Mouse (Mus musculus) urinary bladder, postnatal 4 days (tissue): Measurements from ENCODE around the gene Bckdk.
A peak's percentile ranks its signal among the peaks of the same experiment; 100 is the strongest.
"Not testable (repeated sequence)": the region's sequence is repeated elsewhere in the genome, so short reads cannot be mapped to it uniquely, and the experiment has no call there.

Source experiments
- DNase-seq, 2 experiments: peaks; one replicate each; pipeline ENCODE4 v3.0.0; 2021 to 2022; ENCODE audit warnings: low spot score in 2 of 2

Bckdk gene

DNA sequence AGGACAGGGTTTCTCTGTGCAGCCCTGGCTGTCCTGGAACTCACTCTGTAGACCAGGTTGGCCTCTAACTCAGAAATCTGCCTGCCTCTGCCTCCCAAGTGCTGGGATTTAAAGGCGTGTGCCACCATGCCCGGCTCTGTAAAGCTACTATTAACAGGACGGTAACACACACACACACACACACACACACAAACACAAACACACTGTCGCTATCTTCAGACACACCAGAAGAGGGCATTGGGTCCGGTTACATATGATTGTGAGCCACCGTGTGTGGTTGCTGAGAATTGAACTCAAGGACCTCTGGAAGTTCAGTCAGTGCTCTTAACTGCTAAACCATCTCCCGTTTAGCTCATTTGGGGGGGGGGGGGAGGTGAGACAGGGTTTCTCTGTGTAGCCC lies 8.0 kb upstream of the Bckdk start:
- DNase-seq, result not testable (repeated sequence)

DNA sequence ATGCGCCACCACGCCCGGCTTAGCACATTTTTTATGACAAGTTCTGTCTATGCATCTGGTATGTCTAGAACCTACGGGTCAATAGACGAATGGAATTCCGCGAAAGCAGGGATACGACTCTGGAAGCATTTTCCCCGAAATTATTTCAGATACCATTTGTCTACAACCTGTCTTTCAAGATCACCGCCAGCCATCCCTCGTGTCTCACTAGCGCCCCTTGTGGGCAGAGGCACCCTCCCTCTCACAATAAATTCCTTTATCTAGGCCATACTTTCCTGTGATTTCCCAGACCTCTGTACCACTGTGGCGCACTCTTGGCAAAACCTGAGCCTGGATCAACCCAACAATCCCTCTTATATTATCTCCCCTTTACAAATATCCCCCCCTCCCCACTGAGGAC lies 7.5 kb upstream of the Bckdk start:
- no peak for DNase-seq

DNA sequence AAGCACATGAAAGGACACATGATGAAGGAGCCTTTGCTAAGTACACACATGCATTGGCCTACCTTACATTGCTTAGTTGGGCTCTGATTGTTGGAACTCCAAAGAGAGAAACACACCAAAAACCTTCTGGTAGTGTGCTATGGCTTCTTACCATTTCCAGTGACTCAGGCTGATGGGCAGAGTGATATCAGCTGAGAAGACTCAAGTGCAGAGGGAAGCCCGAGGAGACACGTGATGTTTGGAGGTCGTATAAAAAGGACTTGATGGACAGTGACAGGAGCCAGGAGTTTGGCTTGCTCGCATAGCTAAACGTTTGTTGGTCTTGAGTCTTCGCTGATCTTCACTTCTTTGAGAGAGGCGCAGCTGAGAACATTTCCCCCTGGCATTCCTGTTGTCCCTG lies 6.3 kb upstream of the Bckdk start:
- DNase-seq, result no peak

DNA sequence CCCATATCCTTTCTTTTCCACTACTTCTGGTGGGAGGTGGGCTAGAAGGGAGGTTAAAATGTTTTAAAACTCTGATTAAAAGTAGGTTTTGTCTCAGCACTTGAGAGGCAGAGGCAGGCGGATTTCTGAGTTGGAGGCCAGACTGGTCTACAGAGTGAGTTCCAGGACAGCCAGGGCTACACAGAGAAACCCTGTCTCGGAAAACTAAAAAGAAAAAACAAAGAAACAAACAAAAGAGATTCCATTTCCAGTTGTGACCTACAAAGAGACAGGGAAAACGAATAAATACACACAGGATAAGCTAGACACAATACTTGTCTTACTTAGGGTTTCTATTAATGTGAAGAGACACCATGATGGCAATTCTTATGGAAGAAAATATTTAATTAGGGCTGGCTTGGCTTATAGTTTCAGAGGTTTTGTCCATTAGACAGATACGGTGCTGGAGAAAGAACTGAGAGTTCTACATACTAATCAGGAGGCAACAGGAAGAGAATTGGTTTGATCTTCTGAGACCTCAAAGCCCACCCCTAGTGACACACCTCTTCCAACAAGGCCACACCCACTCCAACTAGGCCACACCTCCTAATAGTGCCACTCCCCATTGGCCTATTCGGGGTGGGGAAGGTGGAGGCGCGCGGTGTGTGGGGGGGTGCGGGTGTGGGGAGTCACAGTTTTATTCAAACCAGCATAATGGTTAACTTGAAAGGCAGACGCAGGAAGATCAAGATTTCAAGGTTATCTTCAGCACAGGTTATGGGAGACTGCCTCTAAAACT lies 5.5 kb upstream of the Bckdk start:
- DNase-seq, result no peak

DNA sequence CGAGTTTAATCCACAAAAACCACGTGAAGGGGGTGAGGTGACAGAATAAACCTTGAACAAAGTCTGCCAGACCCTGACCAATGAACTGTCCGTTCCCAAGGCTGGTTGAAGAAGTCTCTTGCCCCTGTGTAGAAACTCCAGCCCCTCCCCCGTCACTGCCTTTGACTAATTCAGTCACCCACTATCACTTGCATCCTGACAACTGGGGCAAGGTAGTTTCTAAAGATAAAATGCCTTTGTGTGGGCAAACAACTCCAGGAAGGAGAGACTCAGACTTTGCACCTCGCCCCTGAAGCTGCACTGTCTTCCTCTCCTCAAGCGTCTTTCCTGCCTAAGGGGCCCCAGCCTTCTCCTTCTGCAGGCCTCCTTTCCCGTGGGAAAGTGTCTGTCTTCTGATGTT lies 3.9 kb upstream of the Bckdk start:
- no peak for DNase-seq

DNA sequence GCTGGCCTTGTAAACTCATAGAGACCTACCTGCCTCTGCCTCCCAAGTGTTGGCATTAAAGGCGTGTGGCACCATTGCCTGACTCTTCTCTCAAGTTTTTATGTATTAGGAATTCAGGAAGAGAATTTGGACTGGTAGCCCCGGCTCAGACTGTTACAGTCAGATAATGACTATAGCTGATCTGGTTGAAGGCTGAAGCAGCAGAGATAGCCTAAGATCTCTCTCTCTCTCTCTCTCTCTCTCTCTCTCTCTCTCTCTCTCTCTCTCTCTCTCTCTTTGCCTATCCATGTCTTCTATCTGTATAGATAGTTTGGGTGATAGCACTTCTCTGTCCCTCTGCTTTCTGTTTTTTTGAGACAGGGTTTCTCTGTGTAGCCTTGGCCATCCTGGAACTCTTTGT lies 2.1 kb upstream of the Bckdk start:
- DNase-seq, result no peak

DNA sequence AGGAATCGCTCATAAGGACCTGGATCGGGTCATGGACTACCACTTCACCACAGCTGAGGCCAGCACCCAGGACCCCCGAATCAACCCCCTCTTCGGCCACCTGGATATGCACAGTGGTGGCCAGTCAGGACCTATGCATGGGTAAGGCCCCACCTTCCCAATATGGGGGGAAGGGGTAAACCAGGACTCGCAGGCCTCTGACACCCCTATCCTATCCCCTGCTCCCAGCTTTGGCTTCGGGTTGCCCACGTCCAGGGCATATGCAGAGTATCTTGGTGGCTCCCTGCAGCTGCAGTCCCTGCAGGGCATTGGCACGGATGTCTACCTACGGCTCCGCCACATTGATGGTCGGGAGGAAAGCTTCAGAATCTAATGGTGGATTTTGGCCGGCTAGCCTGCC lies 4.1 kb downstream of the Bckdk start:
- no peak for DNase-seq

DNA sequence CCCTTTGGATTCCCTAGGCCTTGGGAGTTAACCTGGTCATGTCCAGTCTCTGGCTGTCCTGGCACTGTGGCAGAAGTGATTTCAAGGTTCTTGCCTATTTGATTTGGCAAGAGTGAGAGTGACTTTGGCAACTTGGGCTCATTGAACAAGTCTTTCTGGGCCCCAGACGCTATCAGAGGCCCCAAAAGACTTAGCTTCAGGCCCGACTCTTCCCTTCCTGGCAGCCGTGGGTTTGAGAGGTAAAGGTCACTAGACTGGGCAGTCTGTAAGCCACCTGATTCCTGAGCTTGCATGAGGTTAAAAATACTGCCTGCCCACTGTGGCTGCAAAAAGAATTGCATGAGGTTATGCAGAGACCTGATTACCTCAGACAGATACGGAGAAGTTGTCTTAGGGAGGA lies 4.8 kb downstream of the Bckdk start:
- DNase-seq, result no peak

DNA sequence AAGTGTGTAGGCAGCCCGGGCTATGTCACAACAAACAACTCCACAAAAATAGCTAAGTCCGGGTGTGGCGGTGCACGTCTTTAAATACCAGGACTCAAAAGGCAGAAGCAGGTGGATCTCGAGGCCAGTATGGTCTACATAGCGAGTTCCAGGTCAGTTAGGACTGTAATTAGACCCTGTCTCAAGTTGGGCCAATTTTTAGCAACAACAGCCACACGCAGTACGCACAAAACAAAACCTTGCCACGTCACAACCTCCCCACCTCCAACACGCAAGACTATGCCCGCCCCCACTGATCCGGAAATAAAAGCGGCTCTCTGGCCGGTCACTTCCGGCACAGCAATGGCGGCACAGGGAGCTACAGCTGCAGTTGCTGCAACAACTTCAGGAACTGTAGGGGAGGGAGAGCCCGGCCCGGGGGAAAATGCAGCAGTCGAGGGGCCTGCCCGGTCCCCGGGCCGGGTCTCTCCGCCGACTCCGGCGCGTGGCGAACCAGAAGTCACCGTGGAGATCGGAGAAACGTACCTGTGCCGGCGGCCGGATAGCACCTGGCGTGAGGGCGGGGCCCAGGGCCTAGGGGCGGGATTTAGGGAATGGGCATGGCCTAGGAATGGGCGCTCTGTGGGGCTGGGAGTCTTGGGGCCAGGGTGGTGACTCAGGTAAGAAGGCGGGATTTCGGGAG lies 8.4 kb downstream of the Bckdk start, which contains the start of gene Kat8:
Kat8 (plus strand) TSS at position 327 of the 682 bp plus-strand sequence.
- peak; percentile 84 to 87 for DNase-seq

DNA sequence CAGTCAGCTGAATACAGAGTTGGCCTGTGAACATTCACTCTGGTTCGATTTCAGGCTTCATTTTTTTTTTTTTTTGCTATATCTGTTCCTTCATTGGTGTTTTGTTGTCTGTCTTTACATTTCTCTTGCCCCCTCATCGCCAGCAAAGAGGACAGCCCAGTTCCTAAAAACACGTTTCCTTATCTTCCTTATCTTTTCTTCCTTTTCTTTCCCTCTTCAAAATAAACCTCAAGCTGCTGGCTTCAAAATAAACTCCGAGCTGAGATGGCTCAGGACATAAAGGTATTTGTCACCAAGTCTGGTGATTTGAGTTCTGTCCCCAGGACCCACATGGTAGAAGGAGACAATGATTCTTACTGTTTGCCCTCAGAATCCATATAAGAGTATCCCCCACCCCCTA lies 9.1 kb downstream of the Bckdk start:
- no peak for DNase-seq

DNA sequence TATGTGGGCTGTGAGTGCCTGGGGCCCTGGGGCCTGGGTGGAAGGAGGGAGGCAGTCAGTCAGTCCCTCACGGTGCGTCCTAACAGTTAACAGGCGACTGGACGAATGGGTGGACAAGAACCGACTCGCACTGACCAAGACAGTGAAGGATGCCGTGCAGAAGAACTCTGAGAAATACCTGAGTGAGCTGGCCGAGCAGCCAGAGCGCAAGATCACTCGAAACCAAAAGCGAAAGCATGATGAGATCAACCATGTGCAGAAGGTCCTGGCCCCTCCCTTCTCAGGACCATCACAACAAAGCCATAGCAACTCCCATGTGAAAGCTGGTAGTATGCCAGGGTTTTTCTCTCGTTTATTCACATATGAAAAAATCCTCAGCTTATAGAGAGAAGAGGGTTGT lies 11.4 kb downstream of the Bckdk start:
- DNase-seq, result no peak

DNA sequence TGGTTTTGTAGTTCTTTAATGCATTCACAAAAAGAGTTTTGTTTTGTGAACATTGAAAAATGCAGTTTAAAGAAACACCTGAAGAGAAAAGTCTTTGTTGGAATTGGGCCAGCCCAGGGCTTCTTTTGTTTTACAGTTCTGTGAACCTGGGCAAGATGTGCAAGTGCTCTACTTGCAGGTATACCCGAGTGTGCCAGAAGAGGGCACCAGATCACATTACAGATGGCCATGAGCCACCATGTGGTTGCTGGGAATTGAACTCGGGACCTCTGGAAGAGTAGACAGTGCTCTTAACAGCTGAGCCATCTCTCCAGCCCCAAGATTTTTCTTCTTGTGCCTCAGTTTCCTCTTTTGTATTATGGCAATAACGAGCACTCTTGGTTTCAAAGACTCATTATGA lies 14.3 kb downstream of the Bckdk start:
- no peak for DNase-seq

DNA sequence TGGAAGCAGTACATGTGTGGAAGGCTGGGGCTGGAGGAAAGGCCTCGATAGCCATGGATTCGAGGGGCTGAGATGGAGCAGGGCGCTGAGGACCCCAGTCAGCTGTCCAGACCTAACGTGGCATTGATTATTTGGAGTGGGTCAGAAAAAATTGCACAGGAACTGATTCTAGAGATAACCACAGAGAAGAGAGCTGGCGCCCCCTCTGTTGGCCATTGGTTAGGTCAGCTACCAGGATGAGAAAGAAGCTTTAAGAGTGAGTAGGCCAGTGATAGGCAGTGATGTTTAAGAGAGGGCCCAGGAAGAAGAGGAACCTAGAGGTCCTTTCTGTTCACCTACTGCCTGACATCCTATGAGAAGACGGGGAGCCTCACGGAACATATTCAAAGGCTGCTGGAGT lies 15.4 kb downstream of the Bckdk start:
- DNase-seq, result no peak

DNA sequence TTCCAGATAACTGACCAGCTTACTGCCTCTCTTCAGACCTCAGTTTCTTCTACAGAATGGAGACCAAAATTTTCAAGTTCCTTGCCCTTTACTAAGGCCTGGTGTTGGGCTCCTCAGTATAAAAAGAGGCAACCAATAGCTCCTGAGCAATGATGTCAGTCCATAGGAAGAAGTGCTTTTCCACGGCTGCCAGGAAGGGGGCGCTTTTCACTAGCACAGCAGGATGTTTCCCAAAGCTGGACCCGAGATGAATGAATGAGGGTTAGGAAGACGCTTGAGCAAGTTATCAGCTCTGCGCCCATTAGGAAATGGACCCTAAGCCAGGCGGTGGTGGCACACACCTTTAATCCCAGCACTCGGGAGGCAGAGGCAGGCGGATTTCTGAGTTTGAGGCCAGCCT lies 17.6 kb downstream of the Bckdk start:
- DNase-seq, result no peak

DNA sequence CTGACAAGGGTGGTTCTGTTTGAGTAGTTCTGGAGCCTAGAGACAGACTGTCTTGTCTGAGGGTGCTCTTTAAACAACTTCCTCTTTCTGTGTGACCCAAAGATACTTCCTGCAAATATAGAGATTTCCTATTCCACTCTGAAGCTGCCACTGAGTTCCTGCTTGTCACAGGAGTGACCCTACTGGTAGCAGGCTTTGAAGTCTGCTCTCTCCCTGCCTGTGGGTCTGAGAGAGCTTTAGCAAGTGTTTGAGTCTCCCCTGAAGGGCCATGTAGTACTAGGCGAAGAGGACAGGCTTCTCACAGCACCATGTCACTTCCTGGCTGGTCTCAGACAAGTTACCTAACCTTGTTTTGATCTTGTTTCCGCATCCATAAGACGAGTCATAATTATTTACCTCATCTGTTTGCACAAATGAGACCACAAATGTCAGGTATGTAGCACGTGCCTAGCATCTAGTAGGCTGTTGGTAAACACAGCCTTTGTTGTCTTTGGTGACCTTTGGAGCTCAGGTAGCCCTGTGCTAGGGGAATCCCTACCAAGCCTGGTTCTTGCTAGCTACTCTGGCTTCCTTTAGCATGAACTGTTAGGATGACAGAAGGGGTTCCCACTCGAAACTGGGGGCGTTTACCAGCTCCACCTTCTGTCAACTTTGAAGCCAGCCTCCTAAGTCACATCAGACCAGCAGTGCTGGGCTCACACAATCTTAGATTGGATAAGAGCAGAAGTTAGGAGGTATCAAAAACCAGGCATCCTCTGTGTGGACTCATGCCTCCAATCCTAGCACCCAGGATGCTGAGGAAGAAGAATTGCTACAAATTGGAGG lies 18.8 kb downstream of the Bckdk start:
- DNase-seq, result no peak

DNA sequence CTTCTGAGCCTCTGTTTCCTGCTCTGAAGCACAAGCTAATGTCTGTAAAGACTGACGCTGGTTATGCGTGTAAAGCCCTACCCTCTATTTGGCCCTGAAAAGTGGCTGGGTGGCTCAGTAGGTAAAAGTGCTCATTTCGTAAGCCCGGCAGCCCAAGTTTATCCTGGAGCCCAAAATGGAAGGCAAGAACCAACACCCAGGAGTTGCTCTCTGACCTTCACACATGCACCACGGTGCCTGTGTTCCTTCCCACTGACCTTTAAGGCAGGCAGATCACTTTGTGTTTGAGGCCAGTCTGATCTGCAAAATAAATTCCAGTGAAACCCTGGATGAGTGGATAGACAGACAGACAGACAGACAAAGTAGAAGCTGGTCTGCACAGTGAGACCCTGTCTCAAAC lies 19.8 kb downstream of the Bckdk start:
- no peak for DNase-seq

DNA sequence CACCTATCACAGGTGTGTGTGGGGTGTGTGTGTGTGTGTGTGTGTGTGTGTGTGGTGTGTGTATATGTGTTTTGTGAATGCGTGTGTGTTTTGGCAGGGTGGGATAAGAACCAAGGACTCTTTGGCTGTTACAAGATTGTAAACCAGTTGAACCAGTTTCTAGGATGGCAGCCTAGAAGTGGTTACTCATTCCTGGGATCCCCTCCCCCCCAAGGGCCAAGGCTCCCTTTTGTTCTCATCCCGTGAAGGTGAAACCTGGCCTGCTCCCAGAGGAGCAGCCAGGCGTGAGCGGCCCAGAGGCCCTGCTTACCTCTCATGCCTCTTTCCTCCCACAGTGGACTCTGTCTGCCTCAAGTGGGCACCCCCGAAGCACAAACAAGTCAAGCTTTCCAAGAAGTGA lies 21.4 kb downstream of the Bckdk start:
- DNase-seq, result no peak

DNA sequence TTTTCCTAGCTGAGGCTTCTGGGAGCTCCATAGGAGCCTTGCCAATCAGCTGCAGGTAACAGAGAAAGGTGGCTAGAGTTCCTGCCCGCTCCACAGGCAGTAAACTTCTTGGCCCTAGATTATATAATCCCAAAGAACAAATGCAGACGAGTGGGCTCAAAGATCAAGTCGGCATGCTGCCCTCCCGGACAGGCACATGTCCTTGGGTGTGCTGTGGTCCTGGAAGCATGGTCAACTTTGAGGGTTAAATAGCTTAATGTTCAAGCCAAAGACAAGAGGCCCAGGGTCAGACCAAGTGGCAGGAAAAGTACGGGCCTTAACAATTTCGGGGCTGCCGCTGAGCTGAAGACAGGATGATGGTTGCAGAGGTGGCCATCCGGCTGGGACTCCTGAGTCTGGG lies 22.2 kb downstream of the Bckdk start:
- no peak for DNase-seq

DNA sequence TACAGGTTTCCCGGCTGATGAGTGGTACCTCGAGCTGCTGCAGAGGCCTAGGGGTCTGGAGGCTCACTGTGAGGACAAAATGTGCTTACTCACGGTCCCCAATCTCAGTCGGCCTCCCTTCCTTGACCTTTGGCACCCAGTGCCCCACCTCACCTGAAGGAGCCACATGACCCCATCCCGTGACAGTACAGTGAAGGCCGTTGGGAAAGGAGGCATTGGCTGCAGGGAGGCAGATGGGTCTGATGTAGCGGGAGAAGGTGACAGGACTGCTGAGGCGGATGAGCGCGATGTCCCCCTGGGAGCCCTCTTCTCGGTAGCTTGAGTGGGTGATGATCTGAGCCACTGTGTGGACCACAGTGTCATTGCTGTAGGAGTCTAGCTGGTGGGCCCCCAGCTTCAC lies 23.0 kb downstream of the Bckdk start:
- no peak for DNase-seq

DNA sequence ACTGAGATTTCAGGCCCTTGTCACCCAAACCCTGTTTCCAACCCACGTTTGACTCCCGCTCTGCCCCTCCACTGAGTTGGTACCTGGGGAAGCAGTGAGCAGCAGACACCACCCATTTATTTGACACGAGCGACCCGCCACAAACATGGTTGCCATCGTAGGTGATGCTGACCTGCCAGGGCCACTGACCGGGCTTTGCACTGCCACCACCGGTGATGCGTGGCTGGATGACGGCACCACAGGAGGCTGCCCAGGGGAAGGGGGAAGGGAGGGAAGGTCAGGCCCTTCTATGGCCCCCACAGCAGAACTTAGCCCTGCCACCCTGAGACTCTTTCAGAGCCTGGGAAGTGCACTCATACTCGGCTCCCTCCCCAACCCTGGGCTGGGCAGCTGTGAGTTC lies 23.8 kb downstream of the Bckdk start:
- no peak for DNase-seq

DNA sequence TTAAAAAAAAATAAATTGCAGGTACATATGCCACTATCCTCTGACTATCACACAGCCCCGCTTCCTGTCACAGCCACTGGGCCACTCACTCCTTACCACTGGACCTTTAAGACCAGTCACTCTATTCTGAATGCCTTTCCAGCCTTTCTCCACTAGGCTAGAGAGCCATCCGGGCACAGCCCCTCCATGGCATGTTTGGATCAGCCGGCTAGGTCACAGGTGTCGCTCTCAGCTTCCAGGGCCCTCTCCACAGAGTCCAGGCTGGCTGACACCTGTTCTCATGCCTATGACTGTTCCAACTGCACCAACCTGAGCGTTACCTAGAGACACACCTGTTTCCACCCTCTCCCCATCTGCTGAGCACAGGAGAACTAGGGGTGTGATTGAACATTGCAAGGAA lies 24.7 kb downstream of the Bckdk start:
- no peak for DNase-seq

DNA sequence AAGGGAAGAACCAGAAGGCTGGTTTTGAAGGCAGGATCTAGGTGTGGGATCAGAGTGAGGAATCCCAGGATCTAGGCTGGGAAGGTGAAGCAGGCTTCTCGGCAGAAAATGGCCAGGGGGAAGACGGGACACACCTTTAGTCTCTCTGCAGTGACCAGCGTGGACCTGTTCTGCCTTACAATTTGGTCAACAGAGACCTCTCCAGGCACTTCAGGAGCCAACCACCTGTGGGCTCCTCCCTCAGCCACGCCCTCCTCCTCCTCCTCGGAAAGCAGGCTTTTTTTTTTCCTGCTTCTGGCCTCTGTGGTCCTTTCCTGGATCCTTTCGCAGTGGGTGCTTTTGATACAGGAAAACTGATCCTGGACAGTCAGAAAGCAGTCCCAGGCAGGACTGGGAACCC lies 26.0 kb downstream of the Bckdk start, which contains the start of gene Prss8:
Prss8 (minus strand) TSS at position 182 of the 400 bp plus-strand sequence.
- DNase-seq, result no peak

DNA sequence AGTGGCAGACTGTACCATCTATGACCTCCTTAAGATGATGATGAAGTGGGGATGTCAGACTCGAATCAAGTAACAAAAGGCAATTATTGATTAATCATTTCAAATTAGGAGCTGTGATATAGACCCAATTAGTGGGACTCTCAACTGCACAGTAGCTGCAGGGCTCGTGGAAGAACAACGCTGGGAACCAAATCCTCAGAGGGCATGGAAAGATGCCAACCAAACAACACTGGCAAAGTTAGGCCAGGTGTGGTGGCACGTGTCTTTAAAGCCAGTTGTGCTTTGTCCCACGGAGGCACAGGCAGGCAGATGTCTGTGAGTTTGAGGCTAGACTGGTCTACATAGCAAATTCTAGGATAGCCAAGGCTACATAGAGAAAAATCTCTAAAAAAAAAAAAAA lies 26.8 kb downstream of the Bckdk start:
- no peak for DNase-seq
